Comparison of ENCODE assay signal across 8 mouse cellular contexts in the genomic region with DNA sequence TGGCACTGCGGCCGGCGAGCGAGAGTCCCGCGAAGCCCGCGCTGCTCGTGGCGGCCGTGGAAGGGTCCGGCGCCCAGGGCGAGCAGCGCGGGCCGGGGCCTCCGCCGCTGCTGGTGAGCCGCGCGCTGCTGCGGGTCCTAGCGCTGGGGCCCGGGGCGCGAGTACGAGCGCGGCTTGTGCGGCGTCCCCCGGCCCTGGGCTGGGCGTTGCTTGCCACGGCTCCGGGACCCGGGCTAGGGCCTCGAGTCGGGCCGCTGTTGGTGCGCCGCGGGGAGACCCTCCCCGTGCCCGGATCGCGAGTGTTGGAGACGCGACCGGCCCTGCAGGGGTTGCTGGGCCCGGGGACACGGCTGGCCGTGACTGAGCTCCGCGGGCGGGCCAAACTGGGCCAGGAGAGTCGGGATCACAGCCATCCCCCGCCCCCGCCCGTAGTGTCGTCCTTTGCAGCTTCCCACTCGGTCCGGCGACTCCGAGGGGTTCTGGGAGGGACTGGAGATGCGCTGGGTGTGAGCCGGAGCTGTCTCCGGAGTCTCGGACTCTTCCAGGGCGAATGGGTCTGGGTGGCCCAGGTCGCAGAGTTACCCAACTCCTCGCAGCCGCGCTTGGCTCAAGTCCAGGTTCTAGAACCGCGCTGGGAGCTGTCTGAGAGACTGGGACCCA. TPM values are rescaled to one million over a fixed set of nuclear protein-coding genes. Genes with fewer than 3 reads are reported as not detected.
DNase-seq lines count a peak whose midpoint lies in the region; ATAC-seq lines count a peak whose summit lies in the region.

No protein-coding gene starts in this region.

- peak overlapping the region; percentile 90 for H3K9ac ChIP-seq in heart, embryonic 11.5 days (ENCODE audit: low read depth, low read length)
- H3K9ac ChIP-seq in kidney, embryonic 14.5 days (ENCODE audit: low read depth, low read length): peak overlapping the region; percentile 93
- H3K9ac ChIP-seq in lung, embryonic 16.5 days (ENCODE audit: low read length): peak overlapping the region; percentile 95

- no peaks in the 10 kb centered on the region for H3K27me3 ChIP-seq in heart, embryonic 11.5 days (ENCODE audit: control insufficient read depth, insufficient read depth, low read length)
- no peaks in the 10 kb centered on the region for H3K27me3 ChIP-seq in kidney, embryonic 14.5 days (ENCODE audit: control insufficient read depth, insufficient read depth, low read length)
- H3K27me3 ChIP-seq in lung, embryonic 16.5 days (ENCODE audit: control insufficient read depth, insufficient read depth, low read depth, low read length): no peaks in the 10 kb centered on the region

- H3K27ac ChIP-seq in heart, embryonic 11.5 days (ENCODE audit: low read depth, low read length): peak overlapping the region; percentile 68
- H3K27ac ChIP-seq in kidney, embryonic 14.5 days (ENCODE audit: low read depth, low read length): 0 out of 2 replicates have a peak overlapping the region, but pooled peaks have one; percentile 56
- H3K27ac ChIP-seq in lung, embryonic 16.5 days (ENCODE audit: low read length): peak overlapping the region; percentile 82

- peaks cover 15% of the 10 kb centered on the region for H3K36me3 ChIP-seq in heart, embryonic 11.5 days (ENCODE audit: control insufficient read depth, insufficient read depth, low read length)
- H3K36me3 ChIP-seq in kidney, embryonic 14.5 days (ENCODE audit: control insufficient read depth, insufficient read depth, low read length): peaks cover 20% of the 10 kb centered on the region
- peaks cover 20% of the 10 kb centered on the region for H3K36me3 ChIP-seq in lung, embryonic 16.5 days (ENCODE audit: control insufficient read depth, insufficient read depth, low read length)

- 0 out of 2 replicates have a peak, but pooled peaks have one; percentile 17 for ATAC-seq in heart, embryonic 11.5 days (replicated peaks; ENCODE audit: insufficient number of reproducible peaks, low FRiP score, low TSS enrichment)
- peak; percentile 36 for ATAC-seq in kidney, embryonic 14.5 days (ENCODE audit: low FRiP score, low TSS enrichment)
- peak; percentile 61 for ATAC-seq in lung, embryonic 16.5 days (ENCODE audit: low read depth)

- under 1% methylated on average over 73 of the region's 76 CpGs for WGBS in heart, embryonic 11.5 days (ENCODE audit: insufficient replicate concordance)
- WGBS in kidney, embryonic 14.5 days: under 1% methylated on average over 72 of the region's 76 CpGs
- under 1% methylated on average over 70 of the region's 76 CpGs for WGBS in lung, embryonic 16.5 days

- H3K4me1 ChIP-seq in heart, embryonic 11.5 days (ENCODE audit: control insufficient read depth, insufficient read depth, low read length): peaks cover 11% of the 10 kb centered on the region
- peaks cover 10% of the 10 kb centered on the region for H3K4me1 ChIP-seq in kidney, embryonic 14.5 days (ENCODE audit: control insufficient read depth, insufficient read depth, low read length)
- peaks cover 6% of the 10 kb centered on the region for H3K4me1 ChIP-seq in lung, embryonic 16.5 days (replicated peaks; ENCODE audit: control insufficient read depth, insufficient read depth, low read length)

- H3K4me3 ChIP-seq in heart, embryonic 11.5 days (ENCODE audit: low read depth, low read length): peak overlapping the region; percentile 99
- H3K4me3 ChIP-seq in kidney, embryonic 14.5 days (ENCODE audit: low read length): peak overlapping the region; percentile 100
- H3K4me3 ChIP-seq in lung, embryonic 16.5 days (ENCODE audit: low read length): peak overlapping the region; percentile 98

- no peaks in the 10 kb centered on the region for H3K9me3 ChIP-seq in heart, embryonic 11.5 days (replicated peaks; ENCODE audit: control insufficient read depth, low read length)
- H3K9me3 ChIP-seq in kidney, embryonic 14.5 days (ENCODE audit: control insufficient read depth, low read length): no peaks in the 10 kb centered on the region
- H3K9me3 ChIP-seq in lung, embryonic 16.5 days (ENCODE audit: control insufficient read depth, low read length): no peaks in the 10 kb centered on the region

- H3K4me2 ChIP-seq in heart, embryonic 11.5 days: peak overlapping the region; percentile 99
- peak overlapping the region; percentile 97 for H3K4me2 ChIP-seq in kidney, embryonic 14.5 days (replicated peaks; ENCODE audit: low read depth, low read length)
- H3K4me2 ChIP-seq in lung, embryonic 16.5 days (ENCODE audit: low read depth, low read length): peak overlapping the region; percentile 81

- DNase-seq in thymus, postnatal 14 days: peak; percentile 48
- no peak for DNase-seq in thymus, postnatal 25 days
- peak; percentile 34 to 49 for DNase-seq in cerebellum, postnatal 36 days
- peak; percentile 39 for DNase-seq in right cerebral cortex, postnatal 25 days
- no peak for DNase-seq in layer of hippocampus, adult 9-10 months (ENCODE audit: low spot score)

RNA-seq across cellular contexts. Expression of a gene that starts 0.5 kb away (rescaled TPM):
- 9.0 and 9.7 TPM in 2 replicates for polyA plus RNA-seq in heart, embryonic 11.5 days (2014; fragmentation: Nextera tagmentation; extraction: Ambion mirVana)
- 20.5 and 21.0 TPM in 2 replicates for polyA plus RNA-seq in kidney, embryonic 14.5 days (2014; fragmentation: Nextera tagmentation; extraction: Ambion mirVana)
- polyA plus RNA-seq in lung, embryonic 16.5 days (2015; fragmentation: Nextera tagmentation; extraction: Ambion mirVana): 22.1 and 24.2 TPM in 2 replicates

RNA-seq across cellular contexts. Expression of a gene that starts 6.8 kb away (rescaled TPM):
- polyA plus RNA-seq in heart, embryonic 11.5 days (2014; fragmentation: Nextera tagmentation; extraction: Ambion mirVana): 52.5 and 63.6 TPM in 2 replicates
- 61.1 and 99.9 TPM in 2 replicates for polyA plus RNA-seq in kidney, embryonic 14.5 days (2014; fragmentation: Nextera tagmentation; extraction: Ambion mirVana)
- 90.7 and 94.7 TPM in 2 replicates for polyA plus RNA-seq in lung, embryonic 16.5 days (2015; fragmentation: Nextera tagmentation; extraction: Ambion mirVana)

RNA-seq across cellular contexts. Expression of a gene that starts 17.2 kb away (rescaled TPM):
- 0.61 and 1.0 TPM in 2 replicates for polyA plus RNA-seq in heart, embryonic 11.5 days (2014; fragmentation: Nextera tagmentation; extraction: Ambion mirVana)
- 0.43 and 1.0 TPM in 2 replicates for polyA plus RNA-seq in kidney, embryonic 14.5 days (2014; fragmentation: Nextera tagmentation; extraction: Ambion mirVana)
- 2.5 and 5.2 TPM in 2 replicates for polyA plus RNA-seq in lung, embryonic 16.5 days (2015; fragmentation: Nextera tagmentation; extraction: Ambion mirVana)

RNA-seq across cellular contexts. Expression of a gene that starts 31.0 kb away (rescaled TPM):
- 117 and 143 TPM in 2 replicates for polyA plus RNA-seq in heart, embryonic 11.5 days (2014; fragmentation: Nextera tagmentation; extraction: Ambion mirVana)
- 91.0 and 110 TPM in 2 replicates for polyA plus RNA-seq in kidney, embryonic 14.5 days (2014; fragmentation: Nextera tagmentation; extraction: Ambion mirVana)
- polyA plus RNA-seq in lung, embryonic 16.5 days (2015; fragmentation: Nextera tagmentation; extraction: Ambion mirVana): 115 TPM in 2 replicates

RNA-seq across cellular contexts. Expression of a gene that starts 33.1 kb away (rescaled TPM):
- polyA plus RNA-seq in heart, embryonic 11.5 days (2014; fragmentation: Nextera tagmentation; extraction: Ambion mirVana): 142 and 154 TPM in 2 replicates
- polyA plus RNA-seq in kidney, embryonic 14.5 days (2014; fragmentation: Nextera tagmentation; extraction: Ambion mirVana): 148 and 174 TPM in 2 replicates
- polyA plus RNA-seq in lung, embryonic 16.5 days (2015; fragmentation: Nextera tagmentation; extraction: Ambion mirVana): 129 and 137 TPM in 2 replicates

Comparison
In these comparisons a context has a peak if more than half of its experiments do, and no peak if none do; other contexts are left out.
1. DNase-seq: peak in thymus, postnatal 14 days (single experiment), cerebellum, postnatal 36 days (2 of 2) and right cerebral cortex, postnatal 25 days (single experiment); none in thymus, postnatal 25 days (single experiment) and layer of hippocampus, adult 9-10 months (single experiment).
2. Peak in every context shown above with its lines, with median percentiles within 50 percentile points of each other: ATAC-seq, H3K27ac ChIP-seq, H3K4me2 ChIP-seq, H3K4me3 ChIP-seq and H3K9ac ChIP-seq.